Mouse (Mus musculus): Measurements from ENCODE around the gene Lbhd1. TPM values are rescaled to one million over a fixed set of nuclear protein-coding genes. Genes with fewer than 3 reads are reported as not detected.
"Not testable (repeated sequence)": the region's sequence is repeated elsewhere in the genome, so short reads cannot be mapped to it uniquely, and the experiment has no call there.

Gene Lbhd1
- total and polyA plus RNA-seq, 3 experiments, result 15.5 to 123 (median 46.5) TPM

- Histone ChIP-seq H3K36me3 (ENCODE audit: control insufficient read depth in 1 of 2, insufficient read depth in 2 of 2, low read length in 2 of 2) (peaks cover 0 to 32% of the 10 kb centered on the region in 2 experiments; a peak in 2 of 4 replicates), H3K9ac (ENCODE audit: control insufficient read depth, low read depth, low read length, poor library complexity, severe bottlenecking) (peak overlapping the region; percentile 81), H3K4me1 (ENCODE audit: control insufficient read depth in 1 of 2, insufficient read depth in 2 of 2, low read length in 2 of 2) (peaks cover 5 to 21% of the 10 kb centered on the region in 2 experiments; a peak in 3 of 4 replicates), H3K4me3 (ENCODE audit: control insufficient read depth in 1 of 2, insufficient read depth in 1 of 2, low read depth in 2 of 2, low read length in 2 of 2) (peak overlapping the region; percentile 14 to 48), H3K27ac (ENCODE audit: control insufficient read depth, low read depth, low read length) (peak overlapping the region; percentile 96), H3K79me2 (ENCODE audit: control insufficient read depth, insufficient read depth, low read length, poor library complexity) (peaks cover 51% of the 10 kb centered on the region)
- DNase-seq (ENCODE audit: low read depth, low spot score), result peak; percentile 76
- not testable (repeated sequence) for H3K27me3 ChIP-seq (ENCODE audit: control insufficient read depth in 1 of 2, insufficient read depth in 2 of 2, low read length in 2 of 2); H3K9me3 ChIP-seq (replicated peaks; ENCODE audit: insufficient read depth, low read length)
- 0 out of 2 replicates have a peak, but pooled peaks have one; percentile 38 for TF ChIP-seq ELF1 (IDR thresholded peaks at IDR 0.05; ENCODE audit: low read depth, low read length)
- 0 out of 4 replicates have a peak, but pooled peaks of 1 of the 2 experiments have one; percentile 34 for TF ChIP-seq POLR2A (IDR thresholded peaks at IDR 0.05; ENCODE audit: control insufficient read depth in 1 of 2, insufficient read depth in 1 of 2, low read depth in 1 of 2, low read length in 2 of 2, poor library complexity in 1 of 2)
- 0 out of 2 replicates have a peak, but pooled peaks have one; percentile 44 for TF ChIP-seq UBTF (IDR thresholded peaks at IDR 0.05; ENCODE audit: borderline replicate concordance, insufficient read depth, low read depth, low read length)
- peak; percentile 16; the same call in 1 of the 2 replicates for TF ChIP-seq MAX (IDR thresholded peaks at IDR 0.05; ENCODE audit: low read length)
Observed at GRCm38 (mm10) chr19:8897211-8897864, 13.8 kb downstream of the Lbhd1 start.

GRCm38 (mm10) chr19:8897865-8898495, 14.4 kb downstream of the Lbhd1 start, which contains the start of gene Ganab:
Gene Ganab (plus strand): TSS chr19:8898071.
- Histone ChIP-seq H3K9me3 (replicated peaks; ENCODE audit: insufficient read depth, low read length) (no peaks in the 10 kb centered on the region), H3K27ac (ENCODE audit: control insufficient read depth, low read depth, low read length) (peak within 1 kb of the TSS; percentile 96), H3K36me3 (ENCODE audit: control insufficient read depth in 1 of 2, insufficient read depth in 2 of 2, low read length in 2 of 2) (peaks cover under 1 to 32% of the 10 kb centered on the region in 2 experiments; a peak in 2 of 4 replicates), H3K4me3 (ENCODE audit: control insufficient read depth in 1 of 2, insufficient read depth in 1 of 2, low read depth in 2 of 2, low read length in 2 of 2) (peak within 1 kb of the TSS; percentile 75 to 79), H3K79me2 (ENCODE audit: control insufficient read depth, insufficient read depth, low read length, poor library complexity) (peaks cover 50% of the 10 kb centered on the region), H3K9ac (ENCODE audit: control insufficient read depth, low read depth, low read length, poor library complexity, severe bottlenecking) (peak within 1 kb of the TSS; percentile 96), H3K4me1 (ENCODE audit: control insufficient read depth in 1 of 2, insufficient read depth in 2 of 2, low read length in 2 of 2) (peaks cover 5 to 21% of the 10 kb centered on the region in 2 experiments; a peak in 3 of 4 replicates), H3K27me3 (ENCODE audit: control insufficient read depth in 1 of 2, insufficient read depth in 2 of 2, low read length in 2 of 2) (no peaks in the 10 kb centered on the region)
- DNase-seq (ENCODE audit: low read depth, low spot score), result peak; percentile 98
- TF ChIP-seq ZC3H11A (IDR thresholded peaks at IDR 0.05; ENCODE audit: low read depth, low read length) (no peak), HCFC1 (IDR thresholded peaks at IDR 0.05; ENCODE audit: low read depth, low read length) (peak; percentile 88), USF2 (IDR thresholded peaks at IDR 0.05; ENCODE audit: borderline replicate concordance in 1 of 2, insufficient read depth in 1 of 2, low read depth in 1 of 2, low read length in 2 of 2) (no peak), ZKSCAN1 (IDR thresholded peaks at IDR 0.05; ENCODE audit: low read depth, low read length) (no peak), POLR2A (IDR thresholded peaks at IDR 0.05; ENCODE audit: control insufficient read depth in 1 of 2, insufficient read depth in 1 of 2, low read depth in 1 of 2, low read length in 2 of 2, poor library complexity in 1 of 2) (peak; percentile 64 to 88), ELF1 (IDR thresholded peaks at IDR 0.05; ENCODE audit: low read depth, low read length) (peak; percentile 76), MAX (IDR thresholded peaks at IDR 0.05; ENCODE audit: low read length) (0 out of 2 replicates have a peak, but pooled peaks have one; percentile 57), USF1 (IDR thresholded peaks at IDR 0.05; ENCODE audit: low read depth, low read length) (0 out of 2 replicates have a peak, but pooled peaks have one; percentile 16), UBTF (IDR thresholded peaks at IDR 0.05; ENCODE audit: borderline replicate concordance, insufficient read depth, low read depth, low read length) (no peak), RAD21 (IDR thresholded peaks at IDR 0.05; ENCODE audit: low read depth, low read length) (no peak), CHD1 (IDR thresholded peaks at IDR 0.05; ENCODE audit: low read depth, low read length) (no peak), MYC (IDR thresholded peaks at IDR 0.05; ENCODE audit: low read depth, low read length) (peak; percentile 31; the same call in 1 of the 2 replicates), NRF1 (IDR thresholded peaks at IDR 0.05; ENCODE audit: insufficient read depth, low read depth, low read length, poor library complexity, severe bottlenecking) (peak; percentile 31; the same call in 1 of the 2 replicates), MEF2A (IDR thresholded peaks at IDR 0.05; ENCODE audit: extremely low read depth, insufficient replicate concordance, low read depth, low read length, poor library complexity, severe bottlenecking) (no peak), CTCF (IDR thresholded peaks at IDR 0.05 in 2 of 3, conservative IDR thresholded peaks at IDR 0.05 in 1 of 3; ENCODE audit: control insufficient read depth in 1 of 3, insufficient read depth in 1 of 3, low read depth in 2 of 3, low read length in 3 of 3, poor library complexity in 1 of 3, severe bottlenecking in 1 of 3) (no peak), KAT2A (conservative IDR thresholded peaks at IDR 0.05; ENCODE audit: low read depth, low read length) (peak; percentile 67; the same call in 1 of the 2 replicates), GATA1 (IDR thresholded peaks at IDR 0.05; ENCODE audit: low read depth, low read length) (no peak), ZNF384 (IDR thresholded peaks at IDR 0.05; ENCODE audit: low read depth, low read length) (no peak), E2F4 (IDR thresholded peaks at IDR 0.05; ENCODE audit: borderline replicate concordance, low read depth, low read length) (0 out of 2 replicates have a peak, but pooled peaks have one; percentile 35), TAL1 (IDR thresholded peaks at IDR 0.05; ENCODE audit: low read length) (no peak), MAFK (IDR thresholded peaks at IDR 0.05; ENCODE audit: borderline replicate concordance, low read depth, low read length) (no peak), SIN3A (IDR thresholded peaks at IDR 0.05; ENCODE audit: low read length) (peak; percentile 72), RCOR1 (IDR thresholded peaks at IDR 0.05; ENCODE audit: low read depth, low read length) (no peak), MAZ (IDR thresholded peaks at IDR 0.05; ENCODE audit: low read depth, low read length) (0 out of 2 replicates have a peak, but pooled peaks have one; percentile 54), GABPA (IDR thresholded peaks at IDR 0.05; ENCODE audit: low read depth, low read length) (no peak), ZMIZ1 (IDR thresholded peaks at IDR 0.05; ENCODE audit: low read depth, low read length) (peak; percentile 78; the same call in 1 of the 2 replicates)
